Mouse (Mus musculus) forebrain, embryonic 15.5 days (tissue): ENCODE results near the gene Tmeff1. TPM values are rescaled to one million over a fixed set of nuclear protein-coding genes. Genes with fewer than 3 reads are reported as not detected.

Source experiments
- ATAC-seq: fragments of 200-750 bp; cut with Nextera tagmentation; replicated peaks from 2 replicates; pipeline ENCODE4 v1.8.0; 2017; ENCODE audit warnings: mild to moderate bottlenecking, moderate TSS enrichment, moderate library complexity
- H3K27ac ChIP-seq: fragments of 300-500 bp; sonication (generic); replicated peaks from 2 replicates; pipeline ENCODE4 v1.5.1; 2015; ENCODE audit warnings: mild to moderate bottlenecking, inconsistent platforms
- H3K27me3 ChIP-seq: fragments of 300-500 bp; sonication (generic); 2 replicates; pipeline ENCODE4 v1.6.1; 2015; ENCODE audit warnings: inconsistent platforms
- H3K36me3 ChIP-seq: fragments of 300-500 bp; sonication (generic); 2 replicates; pipeline ENCODE4 v1.6.1; 2015; ENCODE audit warnings: mild to moderate bottlenecking, inconsistent platforms
- H3K4me1 ChIP-seq: fragments of 300-500 bp; sonication (generic); 2 replicates; pipeline ENCODE4 v1.6.1; 2015; ENCODE audit warnings: inconsistent platforms
- H3K4me2 ChIP-seq: fragments of 300-500 bp; sonication (generic); replicated peaks from 2 replicates; pipeline ENCODE4 v1.6.1; 2015; ENCODE audit warnings: mild to moderate bottlenecking, inconsistent platforms
- H3K4me3 ChIP-seq: fragments of 300-500 bp; sonication (generic); 2 replicates; pipeline ENCODE4 v1.5.1; 2015; ENCODE audit warnings: mild to moderate bottlenecking, inconsistent platforms
- H3K9ac ChIP-seq: fragments of 300-500 bp; sonication (generic); replicated peaks from 2 replicates; pipeline ENCODE4 v1.6.1; 2015; ENCODE audit warnings: mild to moderate bottlenecking, inconsistent platforms
- H3K9me3 ChIP-seq: fragments of 300-500 bp; sonication (generic); 2 replicates; pipeline ENCODE4 v1.6.1; 2016; ENCODE audit warnings: inconsistent platforms
- WGBS: fragments of 180-500 bp; shearing (Covaris S2); methylation state at CpG from one replicate; pipeline ENCODE4 v1.1.7; 2015; ENCODE audit warnings: mixed read lengths; 5-methylcytosine and 5-hydroxymethylcytosine counted together
- polyA plus RNA-seq: library from polyadenylated mRNA; unstranded; fragments of >200 nt; fragmentation: Nextera tagmentation; extraction: Ambion mirVana; gene quantifications from 2 replicates; pipeline ENCODE4 v1.2.1, GENCODE M21; 2015

Tmeff1 gene
- 228 and 241 TPM in 2 replicates for polyA plus RNA-seq

- H3K4me1 ChIP-seq, result peaks cover 33% of the 10 kb centered on the region
- H3K27ac ChIP-seq, result peak within 1 kb of the TSS; percentile 98
- H3K27me3 ChIP-seq, result no peaks in the 10 kb centered on the region
- peak; percentile 84 for ATAC-seq
- peak within 1 kb of the TSS; percentile 93 for H3K9ac ChIP-seq
- H3K36me3 ChIP-seq, result no peaks in the 10 kb centered on the region
- H3K9me3 ChIP-seq, result no peaks in the 10 kb centered on the region
- peak within 1 kb of the TSS; percentile 88 for H3K4me3 ChIP-seq
- WGBS, result 1% methylated on average over 52 of the region's 64 CpGs
- peak within 1 kb of the TSS; percentile 69 for H3K4me2 ChIP-seq
Measured at GRCm38 (mm10) chr4:48584421-48585240, at the start of gene Tmeff1. Gene Tmeff1, plus strand, starts transcription at chr4:48585174.

GRCm38 (mm10) chr4:48536275-48536674 is 48.7 kb upstream of the Tmeff1 start:
- H3K9ac ChIP-seq, result no peak overlapping the region
- no peak overlapping the region for H3K4me2 ChIP-seq
- H3K4me3 ChIP-seq, result no peak overlapping the region
- no peaks in the 10 kb centered on the region for H3K36me3 ChIP-seq
- no peaks in the 10 kb centered on the region for H3K27me3 ChIP-seq
- H3K9me3 ChIP-seq, result no peaks in the 10 kb centered on the region
- H3K4me1 ChIP-seq, result peaks cover 10% of the 10 kb centered on the region
- no peak for ATAC-seq
- 83% methylated on average over 5 of the region's 5 CpGs for WGBS
- H3K27ac ChIP-seq, result no peak overlapping the region

GRCm38 (mm10) chr4:48537024-48537423 is 48.0 kb upstream of the Tmeff1 start:
- H3K27ac ChIP-seq, result no peak overlapping the region
- no peak overlapping the region for H3K4me2 ChIP-seq
- no peak overlapping the region for H3K9ac ChIP-seq
- no peaks in the 10 kb centered on the region for H3K9me3 ChIP-seq
- ATAC-seq, result no peak
- H3K36me3 ChIP-seq, result no peaks in the 10 kb centered on the region
- no peak overlapping the region for H3K4me3 ChIP-seq
- H3K27me3 ChIP-seq, result no peaks in the 10 kb centered on the region
- 48% methylated on average over 5 of the region's 5 CpGs for WGBS
- H3K4me1 ChIP-seq, result peaks cover 17% of the 10 kb centered on the region

GRCm38 (mm10) chr4:48538581-48538980 is 46.4 kb upstream of the Tmeff1 start:
- no peak for ATAC-seq
- H3K27me3 ChIP-seq, result no peaks in the 10 kb centered on the region
- no peaks in the 10 kb centered on the region for H3K9me3 ChIP-seq
- H3K4me3 ChIP-seq, result no peak overlapping the region
- no peak overlapping the region for H3K4me2 ChIP-seq
- peaks cover 32% of the 10 kb centered on the region for H3K4me1 ChIP-seq
- H3K9ac ChIP-seq, result no peak overlapping the region
- H3K27ac ChIP-seq, result no peak overlapping the region
- H3K36me3 ChIP-seq, result no peaks in the 10 kb centered on the region
- 92% methylated on average over 2 of the region's 2 CpGs for WGBS

GRCm38 (mm10) chr4:48539841-48540575 is 45.0 kb upstream of the Tmeff1 start, which contains the start of gene Msantd3:
Gene Msantd3, plus strand, starts transcription at chr4:48539935.
- Histone ChIP-seq H3K4me3 (peak within 1 kb of the TSS; percentile 88), H3K27ac (peak within 1 kb of the TSS; percentile 90), H3K4me2 (peak within 1 kb of the TSS; percentile 80), H3K4me1 (peaks cover 45% of the 10 kb centered on the region), H3K9ac (peak within 1 kb of the TSS; percentile 98), H3K9me3 (no peaks in the 10 kb centered on the region), H3K27me3 (no peaks in the 10 kb centered on the region), H3K36me3 (no peaks in the 10 kb centered on the region)
- peak; percentile 73 for ATAC-seq
- 0% methylated on average over 48 of the region's 86 CpGs for WGBS

GRCm38 (mm10) chr4:48540576-48541111 is 44.3 kb upstream of the Tmeff1 start:
- peaks cover 52% of the 10 kb centered on the region for H3K4me1 ChIP-seq
- H3K27ac ChIP-seq, result peak overlapping the region; percentile 90
- peak; percentile 61 for ATAC-seq
- H3K4me2 ChIP-seq, result peak overlapping the region; percentile 50
- peak overlapping the region; percentile 88 for H3K4me3 ChIP-seq
- no peaks in the 10 kb centered on the region for H3K36me3 ChIP-seq
- no peaks in the 10 kb centered on the region for H3K9me3 ChIP-seq
- peak overlapping the region; percentile 98 for H3K9ac ChIP-seq
- 0% methylated on average over 41 of the region's 50 CpGs for WGBS
- no peaks in the 10 kb centered on the region for H3K27me3 ChIP-seq

- peak overlapping the region; percentile 88 for H3K4me3 ChIP-seq
- H3K9me3 ChIP-seq, result no peaks in the 10 kb centered on the region
- ATAC-seq, result no peak
- WGBS, result 3% methylated on average over 15 of the region's 15 CpGs
- 0 out of 2 replicates have a peak overlapping the region, but pooled peaks have one; percentile 90 for H3K27ac ChIP-seq
- no peaks in the 10 kb centered on the region for H3K27me3 ChIP-seq
- peaks cover 62% of the 10 kb centered on the region for H3K4me1 ChIP-seq
- peak overlapping the region; percentile 50 for H3K4me2 ChIP-seq
- H3K9ac ChIP-seq, result peak overlapping the region; percentile 98
- H3K36me3 ChIP-seq, result no peaks in the 10 kb centered on the region
Measured at GRCm38 (mm10) chr4:48541526-48542250, 43.3 kb upstream of the Tmeff1 start.

GRCm38 (mm10) chr4:48542351-48542750 is 42.6 kb upstream of the Tmeff1 start:
- H3K36me3 ChIP-seq, result no peaks in the 10 kb centered on the region
- WGBS, result 38% methylated on average over 5 of the region's 5 CpGs
- peaks cover 69% of the 10 kb centered on the region for H3K4me1 ChIP-seq
- 0 out of 2 replicates have a peak overlapping the region, but pooled peaks have one; percentile 16 for H3K9ac ChIP-seq
- no peak overlapping the region for H3K27ac ChIP-seq
- no peak overlapping the region for H3K4me3 ChIP-seq
- no peak for ATAC-seq
- no peaks in the 10 kb centered on the region for H3K27me3 ChIP-seq
- H3K4me2 ChIP-seq, result peak overlapping the region; percentile 50
- no peaks in the 10 kb centered on the region for H3K9me3 ChIP-seq

- Histone ChIP-seq H3K4me3 (no peak overlapping the region), H3K27ac (no peak overlapping the region), H3K27me3 (no peaks in the 10 kb centered on the region), H3K9ac (no peak overlapping the region), H3K36me3 (no peaks in the 10 kb centered on the region), H3K9me3 (no peaks in the 10 kb centered on the region), H3K4me2 (no peak overlapping the region), H3K4me1 (peaks cover 78% of the 10 kb centered on the region)
- no peak for ATAC-seq
- 67% methylated on average over 6 of the region's 6 CpGs for WGBS
Measured at GRCm38 (mm10) chr4:48543071-48543865, 41.7 kb upstream of the Tmeff1 start.

GRCm38 (mm10) chr4:48544141-48544540 is 40.8 kb upstream of the Tmeff1 start:
- WGBS, result 72% methylated on average over 8 of the region's 8 CpGs
- Histone ChIP-seq H3K27ac (no peak overlapping the region), H3K36me3 (no peaks in the 10 kb centered on the region), H3K9me3 (no peaks in the 10 kb centered on the region), H3K9ac (no peak overlapping the region), H3K4me3 (no peak overlapping the region), H3K27me3 (no peaks in the 10 kb centered on the region), H3K4me2 (no peak overlapping the region), H3K4me1 (peaks cover 86% of the 10 kb centered on the region)
- ATAC-seq, result no peak

GRCm38 (mm10) chr4:48545966-48546365 is 39.0 kb upstream of the Tmeff1 start:
- H3K27me3 ChIP-seq, result no peaks in the 10 kb centered on the region
- peak overlapping the region; percentile 60 for H3K27ac ChIP-seq
- no peak overlapping the region for H3K4me3 ChIP-seq
- no peak overlapping the region for H3K9ac ChIP-seq
- no peak overlapping the region for H3K4me2 ChIP-seq
- no peaks in the 10 kb centered on the region for H3K9me3 ChIP-seq
- WGBS, result 43% methylated on average over 12 of the region's 12 CpGs
- no peak for ATAC-seq
- no peaks in the 10 kb centered on the region for H3K36me3 ChIP-seq
- peaks cover 84% of the 10 kb centered on the region for H3K4me1 ChIP-seq
